Mouse (Mus musculus) myocyte (in vitro differentiated cells): ENCODE results near the gene Fam167b. TPM values are rescaled to one million over a fixed set of nuclear protein-coding genes. Genes with fewer than 3 reads are reported as not detected.
A peak's percentile ranks its signal among the peaks of the same experiment; 100 is the strongest.

Experiments
- H3K27me3 ChIP-seq: one replicate; pipeline ENCODE4 v1.6.1; 2011; ENCODE audit not compliant: control insufficient read depth, insufficient read depth, insufficient read length
- H3K36me3 ChIP-seq: one replicate; pipeline ENCODE4 v1.6.1; 2011; ENCODE audit not compliant: control insufficient read depth, insufficient read depth
- H3K4me2 ChIP-seq: one replicate; pipeline ENCODE4 v1.6.1; 2011; ENCODE audit warnings: low read depth, control low read depth
- H3K4me3 ChIP-seq: one replicate; pipeline ENCODE4 v1.5.1; 2011; ENCODE audit warnings: mild to moderate bottlenecking, control low read depth, moderate library complexity
- H3K79me2 ChIP-seq: one replicate; pipeline ENCODE4 v1.6.1; 2011; ENCODE audit not compliant: control insufficient read depth, insufficient read depth
- H3ac ChIP-seq: one replicate; pipeline ENCODE4 v1.6.1; 2011; ENCODE audit not compliant: control insufficient read depth, insufficient read length
- CEBPB ChIP-seq: IDR thresholded peaks from 2 replicates; pipeline ENCODE4 v1.6.1; 2011; ENCODE audit warnings: mild to moderate bottlenecking, moderate library complexity; ENCODE audit not compliant: poor library complexity, insufficient read depth, severe bottlenecking
- E2F4 ChIP-seq: IDR thresholded peaks from one replicate; pipeline ENCODE4 v1.6.1; 2011; ENCODE audit warnings: mild to moderate bottlenecking, control low read depth, moderate library complexity; ENCODE audit not compliant: insufficient read depth
- MAX ChIP-seq: IDR thresholded peaks from one replicate; pipeline ENCODE4 v1.6.1; 2011; ENCODE audit warnings: low read depth, mild to moderate bottlenecking, control low read depth
- MYOD1 ChIP-seq, 3 experiments: IDR thresholded peaks; one replicate each; pipeline ENCODE4 v1.6.1; 2011; ENCODE audit warnings: control low read depth in 2 of 3, low read depth in 2 of 3, mild to moderate bottlenecking in 2 of 3, moderate library complexity in 1 of 3; ENCODE audit not compliant: insufficient read length in 2 of 3, control insufficient read depth in 1 of 3
- MYOG ChIP-seq, 3 experiments: IDR thresholded peaks; one replicate each; pipeline ENCODE4 v1.6.1; 2011; ENCODE audit warnings: control low read depth in 2 of 3, low read depth in 2 of 3, mild to moderate bottlenecking in 2 of 3; ENCODE audit not compliant: insufficient read length in 2 of 3, control insufficient read depth in 1 of 3, insufficient read depth in 1 of 3
- POLR2A ChIP-seq: IDR thresholded peaks from one replicate; pipeline ENCODE4 v1.6.1; 2011; ENCODE audit warnings: low read depth, mild to moderate bottlenecking, control low read depth, moderate library complexity; ENCODE audit not compliant: insufficient read length
- POLR2AphosphoS2 ChIP-seq: IDR thresholded peaks from one replicate; pipeline ENCODE4 v1.6.1; 2011; ENCODE audit warnings: low read depth, control low read depth; ENCODE audit not compliant: insufficient read length
- REST ChIP-seq: IDR thresholded peaks from one replicate; pipeline ENCODE4 v1.6.1; 2011; ENCODE audit warnings: mild to moderate bottlenecking, control low read depth, moderate library complexity; ENCODE audit not compliant: insufficient read depth, insufficient read length
- SRF ChIP-seq: IDR thresholded peaks from one replicate; pipeline ENCODE4 v1.6.1; 2011; ENCODE audit warnings: low read depth; ENCODE audit not compliant: control insufficient read depth, insufficient read length
- TCF12 ChIP-seq: IDR thresholded peaks from one replicate; pipeline ENCODE4 v1.6.1; 2011; ENCODE audit warnings: mild to moderate bottlenecking, control low read depth; ENCODE audit not compliant: poor library complexity, insufficient read depth, severe bottlenecking
- TCF3 ChIP-seq: IDR thresholded peaks from one replicate; pipeline ENCODE4 v1.6.1; 2011; ENCODE audit warnings: low read depth, control low read depth; ENCODE audit not compliant: insufficient read length
- USF1 ChIP-seq: IDR thresholded peaks from one replicate; pipeline ENCODE4 v1.6.1; 2011; ENCODE audit warnings: low read depth, mild to moderate bottlenecking, control low read depth, moderate library complexity
- polyA plus RNA-seq: library from polyadenylated mRNA; unstranded; fragments of >200 nt; fragmentation: generic; extraction: Trizol; gene quantifications from one replicate; pipeline ENCODE4 v1.2.1, GENCODE M21; 2012; ENCODE audit warnings: missing spikeins

The Fam167b gene
- polyA plus RNA-seq, 1 experiment, result 0.10 TPM

DNA sequence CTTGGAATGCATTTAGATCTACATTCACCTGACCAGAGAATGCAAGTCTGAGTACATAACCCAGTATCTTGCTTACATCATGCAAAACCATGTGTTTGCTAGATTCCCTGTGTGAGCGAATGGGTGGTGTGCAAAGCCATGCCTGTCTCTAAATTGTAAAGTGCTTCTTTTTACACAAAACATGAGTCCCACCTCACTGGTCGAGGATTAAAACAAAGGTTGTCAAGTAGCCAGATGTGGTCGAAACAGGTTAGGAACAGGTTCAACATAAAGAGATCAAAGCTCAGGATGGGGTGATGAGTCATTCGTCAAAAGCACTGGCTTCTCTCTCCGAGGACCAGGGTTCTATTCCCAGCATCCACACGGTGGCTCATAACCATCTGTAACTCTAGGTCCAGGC is 13.2 kb downstream of the Fam167b start:
- H3K4me3 ChIP-seq, result no peak overlapping the region
- no peaks in the 10 kb centered on the region for H3K27me3 ChIP-seq
- no peaks in the 10 kb centered on the region for H3K79me2 ChIP-seq
- no peaks in the 10 kb centered on the region for H3K36me3 ChIP-seq
- H3ac ChIP-seq, result no peak overlapping the region
- no peak overlapping the region for H3K4me2 ChIP-seq
- no peak for TF ChIP-seq TCF12
- no peak for TF ChIP-seq TCF3
- TF ChIP-seq E2F4, result no peak
- no peak for TF ChIP-seq MAX
- no peak for TF ChIP-seq CEBPB
- TF ChIP-seq POLR2A, result no peak
- TF ChIP-seq MYOD1 (IDR thresholded peaks at IDR 0.05; ENCODE audit: control insufficient read depth in 1 of 3, insufficient read length in 2 of 3, low read depth in 2 of 3), result no peak
- no peak for TF ChIP-seq MYOG (IDR thresholded peaks at IDR 0.05; ENCODE audit: control insufficient read depth in 1 of 3, insufficient read depth in 1 of 3, insufficient read length in 2 of 3, low read depth in 2 of 3)
- TF ChIP-seq USF1, result no peak
- TF ChIP-seq SRF, result no peak
- TF ChIP-seq REST, result no peak
- no peak for TF ChIP-seq POLR2AphosphoS2

DNA sequence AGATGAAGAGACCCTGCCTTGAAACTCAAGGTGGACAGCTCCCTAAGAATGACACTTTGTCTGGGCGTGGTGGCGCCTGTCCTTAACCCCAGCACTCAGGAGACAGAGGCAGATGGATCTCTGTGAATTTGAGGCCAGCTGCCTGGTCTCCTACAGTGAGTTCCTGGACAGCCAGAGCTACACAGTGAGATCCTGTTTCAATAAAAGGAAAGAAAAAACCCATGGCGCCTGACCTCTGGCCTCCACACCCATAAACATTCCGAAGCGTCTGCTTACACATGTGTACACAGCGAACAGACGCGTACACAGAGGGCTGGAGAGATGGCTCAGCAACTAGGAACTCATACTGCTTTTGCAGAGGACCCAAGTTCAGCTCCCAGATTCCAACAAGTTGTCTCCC is 14.6 kb downstream of the Fam167b start:
- no peak for TF ChIP-seq MAX
- TF ChIP-seq MYOD1 (IDR thresholded peaks at IDR 0.05; ENCODE audit: control insufficient read depth in 1 of 3, insufficient read length in 2 of 3, low read depth in 2 of 3), result no peak
- no peak for TF ChIP-seq REST
- TF ChIP-seq TCF12, result no peak
- TF ChIP-seq CEBPB, result no peak
- TF ChIP-seq TCF3, result no peak
- TF ChIP-seq SRF, result no peak
- no peak for TF ChIP-seq POLR2AphosphoS2
- TF ChIP-seq POLR2A, result no peak
- no peak for TF ChIP-seq MYOG (IDR thresholded peaks at IDR 0.05; ENCODE audit: control insufficient read depth in 1 of 3, insufficient read depth in 1 of 3, insufficient read length in 2 of 3, low read depth in 2 of 3)
- no peak for TF ChIP-seq E2F4
- TF ChIP-seq USF1, result no peak
- Histone ChIP-seq H3K4me2 (no peak overlapping the region), H3K79me2 (no peaks in the 10 kb centered on the region), H3K27me3 (no peaks in the 10 kb centered on the region), H3K36me3 (no peaks in the 10 kb centered on the region), H3K4me3 (no peak overlapping the region), H3ac (no peak overlapping the region)

DNA sequence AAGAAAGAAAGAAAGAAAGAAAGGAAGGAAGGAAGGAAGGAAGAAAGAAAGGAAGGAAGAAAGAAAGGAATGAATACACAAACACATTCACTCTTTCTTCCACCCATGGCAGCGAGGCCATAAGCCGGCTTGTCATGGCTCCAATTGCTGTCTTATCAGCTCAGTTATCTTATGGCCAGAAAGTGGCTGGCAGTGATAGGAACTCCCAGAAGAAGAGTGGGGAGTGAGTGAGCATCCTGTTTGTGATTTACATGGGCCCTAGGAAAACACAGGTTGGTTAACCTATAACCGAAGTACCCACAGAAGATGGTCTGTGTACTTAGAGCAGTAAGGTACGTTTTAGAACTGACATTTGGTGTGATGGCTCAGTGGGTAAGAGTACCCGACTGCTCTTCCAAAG is 17.2 kb downstream of the Fam167b start:
- Histone ChIP-seq H3K27me3 (no peaks in the 10 kb centered on the region), H3K36me3 (no peaks in the 10 kb centered on the region), H3K4me2 (no peak overlapping the region), H3ac (no peak overlapping the region), H3K79me2 (no peaks in the 10 kb centered on the region), H3K4me3 (no peak overlapping the region)
- TF ChIP-seq MAX (no peak), REST (no peak), CEBPB (no peak), TCF3 (no peak), POLR2AphosphoS2 (no peak), SRF (no peak), MYOD1 (IDR thresholded peaks at IDR 0.05; ENCODE audit: control insufficient read depth in 1 of 3, insufficient read length in 2 of 3, low read depth in 2 of 3) (no peak), USF1 (no peak), MYOG (IDR thresholded peaks at IDR 0.05; ENCODE audit: control insufficient read depth in 1 of 3, insufficient read depth in 1 of 3, insufficient read length in 2 of 3, low read depth in 2 of 3) (no peak), E2F4 (no peak), TCF12 (no peak), POLR2A (no peak)

DNA sequence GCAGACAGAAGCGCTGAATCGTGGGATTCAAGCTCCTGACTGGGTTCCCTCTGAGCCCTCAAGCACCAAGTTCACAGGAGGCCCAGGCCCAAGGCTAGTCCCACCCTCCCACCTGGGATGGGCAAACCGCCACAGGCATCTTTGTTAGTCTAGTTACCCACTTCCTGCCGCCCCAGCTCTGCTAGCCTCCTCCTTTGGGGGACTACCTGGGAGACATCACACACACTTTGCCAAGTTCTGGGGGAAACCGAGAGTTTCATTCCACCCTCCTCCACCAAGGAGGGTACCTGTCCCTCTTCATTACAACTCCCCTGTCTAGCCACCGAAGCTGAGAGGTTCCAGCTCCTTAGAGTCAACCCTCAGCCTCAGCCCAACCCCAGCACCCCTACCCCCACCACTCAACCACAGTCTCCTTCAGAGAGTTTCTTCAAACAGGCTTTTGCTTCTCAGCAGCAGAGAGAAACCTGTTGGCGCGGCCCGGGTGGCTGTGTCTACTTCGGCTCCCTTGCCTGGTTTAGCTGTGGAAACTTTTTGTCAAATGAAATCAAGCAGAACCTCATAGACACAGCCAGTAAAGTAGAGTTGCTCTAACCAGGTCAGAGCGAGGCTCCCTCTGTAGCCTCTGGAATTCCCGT is 19.9 kb downstream of the Fam167b start:
- Histone ChIP-seq H3K79me2 (no peaks in the 10 kb centered on the region), H3K4me3 (no peak overlapping the region), H3K36me3 (no peaks in the 10 kb centered on the region), H3K4me2 (no peak overlapping the region), H3K27me3 (no peaks in the 10 kb centered on the region), H3ac (no peak overlapping the region)
- TF ChIP-seq SRF (no peak), CEBPB (no peak), POLR2AphosphoS2 (no peak)

- Histone ChIP-seq H3K36me3 (no peaks in the 10 kb centered on the region), H3K4me2 (peak overlapping the region; percentile 87), H3ac (no peak overlapping the region), H3K27me3 (no peaks in the 10 kb centered on the region), H3K4me3 (peak overlapping the region; percentile 50), H3K79me2 (no peaks in the 10 kb centered on the region)
- no peak for TF ChIP-seq SRF
- TF ChIP-seq E2F4, result no peak
- TF ChIP-seq USF1, result no peak
- no peak for TF ChIP-seq POLR2AphosphoS2
- TF ChIP-seq MAX, result no peak
- TF ChIP-seq MYOG (IDR thresholded peaks at IDR 0.05; ENCODE audit: control insufficient read depth in 1 of 3, insufficient read depth in 1 of 3, insufficient read length in 2 of 3, low read depth in 2 of 3), result no peak
- no peak for TF ChIP-seq POLR2A
- no peak for TF ChIP-seq CEBPB
- TF ChIP-seq MYOD1 (IDR thresholded peaks at IDR 0.05; ENCODE audit: control insufficient read depth in 1 of 3, insufficient read length in 2 of 3, low read depth in 2 of 3), result no peak
- TF ChIP-seq TCF12, result no peak
- no peak for TF ChIP-seq TCF3
- TF ChIP-seq REST, result no peak
These were observed 21.0 kb downstream of the Fam167b start for GRCm38 (mm10) chr4:129557256-129557808.
